Mouse (Mus musculus) embryonic facial prominence, embryonic 11.5 days (tissue): ENCODE data around the gene Sh3rf3. TPM values are rescaled to one million over a fixed set of nuclear protein-coding genes. Genes with fewer than 3 reads are reported as not detected.

Source experiments
- ATAC-seq: fragments of 200-750 bp; cut with Nextera tagmentation; replicated peaks from 2 replicates; pipeline ENCODE4 v1.8.0; 2017; ENCODE audit warnings: low read depth; ENCODE audit not compliant: insufficient number of reproducible peaks, low FRiP score, low TSS enrichment
- DNase-seq: peaks from one replicate; pipeline ENCODE4 v3.0.0-alpha.2; 2015; ENCODE audit warnings: low spot score
- H3K27ac ChIP-seq: fragments of 300-500 bp; sonication (generic); replicated peaks from 2 replicates; pipeline ENCODE4 v1.5.1; 2014; ENCODE audit warnings: mild to moderate bottlenecking, low read depth, low read length, control low read depth
- H3K27me3 ChIP-seq: fragments of 300-500 bp; sonication (generic); 2 replicates; pipeline ENCODE4 v1.6.1; 2014; ENCODE audit warnings: mild to moderate bottlenecking, low read length, moderate library complexity, mixed read lengths; ENCODE audit not compliant: control insufficient read depth, insufficient read depth
- H3K36me3 ChIP-seq: fragments of 300-500 bp; sonication (generic); replicated peaks from 2 replicates; pipeline ENCODE4 v1.6.1; 2014; ENCODE audit warnings: low read depth, mild to moderate bottlenecking, low read length, moderate library complexity, mixed read lengths; ENCODE audit not compliant: control insufficient read depth, insufficient read depth
- H3K4me1 ChIP-seq: fragments of 300-500 bp; sonication (generic); 2 replicates; pipeline ENCODE4 v1.6.1; 2014; ENCODE audit warnings: low read length, mixed read lengths; ENCODE audit not compliant: control insufficient read depth, insufficient read depth
- H3K4me2 ChIP-seq: fragments of 300-500 bp; sonication (generic); 2 replicates; pipeline ENCODE4 v1.6.1; 2014; ENCODE audit warnings: low read depth, mild to moderate bottlenecking, control low read depth, low read length, moderate library complexity
- H3K4me3 ChIP-seq: fragments of 300-500 bp; sonication (generic); 2 replicates; pipeline ENCODE4 v1.5.1; 2014; ENCODE audit warnings: low read depth, low read length, control low read depth
- H3K9ac ChIP-seq: fragments of 300-500 bp; sonication (generic); replicated peaks from 2 replicates; pipeline ENCODE4 v1.6.1; 2014; ENCODE audit warnings: mild to moderate bottlenecking, control low read depth, low read length
- H3K9me3 ChIP-seq: fragments of 300-500 bp; sonication (generic); replicated peaks from 2 replicates; pipeline ENCODE4 v1.6.1; 2016; ENCODE audit warnings: mild to moderate bottlenecking, low read length, inconsistent platforms, mixed read lengths; ENCODE audit not compliant: control insufficient read depth
- WGBS: fragments of 180-500 bp; shearing (Covaris S2); extraction: QIAGEN DNeasy Blood & Tissue Kit; methylation state at CpG from one replicate; pipeline ENCODE4 v1.1.7; 2014; 5-methylcytosine and 5-hydroxymethylcytosine counted together
- polyA plus RNA-seq: library from polyadenylated mRNA; unstranded; fragments of >200 nt; fragmentation: Nextera tagmentation; extraction: Ambion mirVana; gene quantifications from 2 replicates; pipeline ENCODE4 v1.2.1, GENCODE M21; 2014

The Sh3rf3 gene
- polyA plus RNA-seq, 1 experiment from 2014 or later = 0.98 TPM

- WGBS = 93% methylated on average over 4 of the region's 4 CpGs
- no peaks in the 10 kb centered on the region for H3K4me1 ChIP-seq
- H3K9ac ChIP-seq = no peak overlapping the region
- no peaks in the 10 kb centered on the region for H3K27me3 ChIP-seq
- H3K4me2 ChIP-seq = no peak overlapping the region
- no peak overlapping the region for H3K27ac ChIP-seq
- H3K36me3 ChIP-seq = no peaks in the 10 kb centered on the region
- no peak overlapping the region for H3K4me3 ChIP-seq
- DNase-seq (no peak), ATAC-seq (no peak)
- H3K9me3 ChIP-seq = no peaks in the 10 kb centered on the region
Measured at GRCm38 (mm10) chr10:58878636-58879035, 65.5 kb downstream of the Sh3rf3 start.

GRCm38 (mm10) chr10:58882741-58883140 is 69.6 kb downstream of the Sh3rf3 start:
- DNase-seq = no peak
- 86% methylated on average over 2 of the region's 2 CpGs for WGBS
- H3K4me2 ChIP-seq = no peak overlapping the region
- no peaks in the 10 kb centered on the region for H3K9me3 ChIP-seq
- no peaks in the 10 kb centered on the region for H3K27me3 ChIP-seq
- H3K9ac ChIP-seq = no peak overlapping the region
- H3K36me3 ChIP-seq = no peaks in the 10 kb centered on the region
- H3K27ac ChIP-seq = no peak overlapping the region
- H3K4me1 ChIP-seq = no peaks in the 10 kb centered on the region
- no peak overlapping the region for H3K4me3 ChIP-seq
- ATAC-seq = no peak

GRCm38 (mm10) chr10:58885351-58885750 is 72.2 kb downstream of the Sh3rf3 start:
- Histone ChIP-seq H3K27me3 (no peaks in the 10 kb centered on the region), H3K27ac (no peak overlapping the region), H3K4me1 (no peaks in the 10 kb centered on the region), H3K4me2 (no peak overlapping the region), H3K4me3 (no peak overlapping the region), H3K36me3 (no peaks in the 10 kb centered on the region), H3K9ac (no peak overlapping the region), H3K9me3 (no peaks in the 10 kb centered on the region)
- DNase-seq (no peak), ATAC-seq (no peak)
- WGBS = 34% methylated on average over 5 of the region's 5 CpGs

GRCm38 (mm10) chr10:58885816-58886215 is 72.7 kb downstream of the Sh3rf3 start:
- H3K4me1 ChIP-seq = no peaks in the 10 kb centered on the region
- H3K4me3 ChIP-seq = no peak overlapping the region
- 77% methylated on average over 2 of the region's 2 CpGs for WGBS
- H3K4me2 ChIP-seq = no peak overlapping the region
- DNase-seq (no peak), ATAC-seq (no peak)
- H3K9me3 ChIP-seq = no peaks in the 10 kb centered on the region
- H3K9ac ChIP-seq = no peak overlapping the region
- no peaks in the 10 kb centered on the region for H3K36me3 ChIP-seq
- H3K27ac ChIP-seq = no peak overlapping the region
- H3K27me3 ChIP-seq = no peaks in the 10 kb centered on the region

- H3K9ac ChIP-seq = no peak overlapping the region
- H3K4me2 ChIP-seq = no peak overlapping the region
- no peaks in the 10 kb centered on the region for H3K9me3 ChIP-seq
- ATAC-seq (no peak), DNase-seq (peak; percentile 19)
- H3K27me3 ChIP-seq = no peaks in the 10 kb centered on the region
- H3K4me3 ChIP-seq = no peak overlapping the region
- H3K27ac ChIP-seq = no peak overlapping the region
- no peaks in the 10 kb centered on the region for H3K4me1 ChIP-seq
- no peaks in the 10 kb centered on the region for H3K36me3 ChIP-seq
- 36% methylated on average over 16 of the region's 16 CpGs for WGBS
Measured at GRCm38 (mm10) chr10:58890671-58891439, 77.7 kb downstream of the Sh3rf3 start.

GRCm38 (mm10) chr10:58895431-58895830 is 82.3 kb downstream of the Sh3rf3 start:
- ATAC-seq (no peak), DNase-seq (no peak)
- H3K27ac ChIP-seq = no peak overlapping the region
- no peak overlapping the region for H3K4me2 ChIP-seq
- no peak overlapping the region for H3K9ac ChIP-seq
- H3K4me1 ChIP-seq = no peaks in the 10 kb centered on the region
- no peaks in the 10 kb centered on the region for H3K36me3 ChIP-seq
- WGBS = 85% methylated on average over 5 of the region's 5 CpGs
- no peak overlapping the region for H3K4me3 ChIP-seq
- no peaks in the 10 kb centered on the region for H3K9me3 ChIP-seq
- no peaks in the 10 kb centered on the region for H3K27me3 ChIP-seq

GRCm38 (mm10) chr10:58897009-58897543 is 83.9 kb downstream of the Sh3rf3 start:
- H3K4me1 ChIP-seq = no peaks in the 10 kb centered on the region
- H3K9me3 ChIP-seq = no peaks in the 10 kb centered on the region
- DNase-seq (no peak), ATAC-seq (no peak)
- no peaks in the 10 kb centered on the region for H3K27me3 ChIP-seq
- H3K4me3 ChIP-seq = no peak overlapping the region
- H3K27ac ChIP-seq = no peak overlapping the region
- H3K4me2 ChIP-seq = no peak overlapping the region
- no peak overlapping the region for H3K9ac ChIP-seq
- 73% methylated on average over 3 of the region's 3 CpGs for WGBS
- no peaks in the 10 kb centered on the region for H3K36me3 ChIP-seq

- no peak for ATAC-seq
- DNase-seq = peak; percentile 22
- Histone ChIP-seq H3K27me3 (no peaks in the 10 kb centered on the region), H3K9ac (no peak overlapping the region), H3K4me2 (no peak overlapping the region), H3K36me3 (no peaks in the 10 kb centered on the region), H3K27ac (no peak overlapping the region), H3K4me3 (no peak overlapping the region), H3K4me1 (no peaks in the 10 kb centered on the region), H3K9me3 (no peaks in the 10 kb centered on the region)
- 43% methylated on average over 6 of the region's 6 CpGs for WGBS
Measured at GRCm38 (mm10) chr10:58905253-58905652, 92.1 kb downstream of the Sh3rf3 start.
